Mouse (Mus musculus) forebrain, embryonic 12.5 days (tissue): ENCODE results near the gene Mroh8. TPM values are rescaled to one million over a fixed set of nuclear protein-coding genes. Genes with fewer than 3 reads are reported as not detected.
"Not testable (repeated sequence)": the region's sequence is repeated elsewhere in the genome, so short reads cannot be mapped to it uniquely, and the experiment has no call there.

ENCODE experiments used
- ATAC-seq: fragments of 200-750 bp; cut with Nextera tagmentation; 2 replicates; pipeline ENCODE4 v1.8.0; 2017; ENCODE audit warnings: moderate TSS enrichment; ENCODE audit not compliant: low FRiP score
- H3K27ac ChIP-seq: fragments of 300-500 bp; sonication (generic); 2 replicates; pipeline ENCODE4 v1.5.1; 2016; ENCODE audit warnings: mild to moderate bottlenecking
- H3K27me3 ChIP-seq: fragments of 300-500 bp; sonication (generic); 2 replicates; pipeline ENCODE4 v1.6.1; 2016; ENCODE audit warnings: mild to moderate bottlenecking
- H3K36me3 ChIP-seq: fragments of 300-500 bp; sonication (generic); replicated peaks from 2 replicates; pipeline ENCODE4 v1.6.1; 2016; ENCODE audit warnings: mild to moderate bottlenecking
- H3K4me1 ChIP-seq: fragments of 300-500 bp; sonication (generic); 2 replicates; pipeline ENCODE4 v1.6.1; 2016
- H3K4me2 ChIP-seq: fragments of 300-500 bp; sonication (generic); 2 replicates; pipeline ENCODE4 v1.6.1; 2016; ENCODE audit warnings: mild to moderate bottlenecking, moderate library complexity
- H3K4me3 ChIP-seq: fragments of 300-500 bp; sonication (generic); replicated peaks from 2 replicates; pipeline ENCODE4 v1.5.1; 2016; ENCODE audit warnings: mild to moderate bottlenecking
- H3K9ac ChIP-seq: fragments of 300-500 bp; sonication (generic); 2 replicates; pipeline ENCODE4 v1.6.1; 2016; ENCODE audit warnings: mild to moderate bottlenecking
- H3K9me3 ChIP-seq: fragments of 300-500 bp; sonication (generic); 2 replicates; pipeline ENCODE4 v1.6.1; 2016
- WGBS: fragments of 180-500 bp; shearing (Covaris S2); methylation state at CpG from one replicate; pipeline ENCODE4 v1.1.7; 2016; 5-methylcytosine and 5-hydroxymethylcytosine counted together
- polyA plus RNA-seq: library from polyadenylated mRNA; unstranded; fragments of >200 nt; fragmentation: Nextera tagmentation; extraction: Ambion mirVana; gene quantifications from 2 replicates; pipeline ENCODE4 v1.2.1, GENCODE M21; 2016

The Mroh8 gene
- polyA plus RNA-seq, 1 experiment from 2014 or later = 0.88 TPM

- no peak for ATAC-seq
These were observed 4.0 kb upstream of the Mroh8 start for GRCm38 (mm10) chr2:157283321-157283720.

GRCm38 (mm10) chr2:157278717-157279415 is 483 bp downstream of the Mroh8 start, which contains the start of gene Rpn2:
TSS of gene Rpn2 (plus strand) at chr2:157279017.
- Histone ChIP-seq H3K4me1 (peaks cover 23% of the 10 kb centered on the region), H3K9ac (peak within 1 kb of the TSS; percentile 94), H3K27me3 (no peaks in the 10 kb centered on the region), H3K27ac (peak within 1 kb of the TSS; percentile 95), H3K4me2 (peak within 1 kb of the TSS; percentile 75), H3K9me3 (no peaks in the 10 kb centered on the region), H3K36me3 (peaks cover 20% of the 10 kb centered on the region), H3K4me3 (peak within 1 kb of the TSS; percentile 98)
- ATAC-seq = peak; percentile 99
- WGBS = under 1% methylated on average over 64 of the region's 64 CpGs

More at GRCm38 (mm10) chr2:157283321-157283720, 4.0 kb upstream of the Mroh8 start:
- Histone ChIP-seq H3K4me2 (no peak overlapping the region), H3K9ac (no peak overlapping the region), H3K36me3 (peaks cover 59% of the 10 kb centered on the region), H3K27ac (no peak overlapping the region), H3K4me3 (no peak overlapping the region), H3K4me1 (peaks cover 23% of the 10 kb centered on the region), H3K9me3 (no peaks in the 10 kb centered on the region), H3K27me3 (no peaks in the 10 kb centered on the region)
- WGBS = 94% methylated on average over 6 of the region's 6 CpGs

- H3K4me1 ChIP-seq = no peaks in the 10 kb centered on the region
- no peak for ATAC-seq
- no peak overlapping the region for H3K4me3 ChIP-seq
- H3K27ac ChIP-seq = no peak overlapping the region
- 82% methylated on average over 6 of the region's 6 CpGs for WGBS
- no peaks in the 10 kb centered on the region for H3K27me3 ChIP-seq
- no peak overlapping the region for H3K9ac ChIP-seq
- H3K36me3 ChIP-seq = no peaks in the 10 kb centered on the region
- H3K9me3 ChIP-seq = no peaks in the 10 kb centered on the region
- H3K4me2 ChIP-seq = no peak overlapping the region
These were observed 15.5 kb downstream of the Mroh8 start for GRCm38 (mm10) chr2:157263832-157264231.

GRCm38 (mm10) chr2:157263101-157263500 is 16.2 kb downstream of the Mroh8 start:
- ATAC-seq = no peak
- Histone ChIP-seq H3K4me2 (no peak overlapping the region), H3K9me3 (no peaks in the 10 kb centered on the region), H3K4me1 (no peaks in the 10 kb centered on the region), H3K36me3 (no peaks in the 10 kb centered on the region), H3K27ac (no peak overlapping the region), H3K4me3 (no peak overlapping the region), H3K27me3 (no peaks in the 10 kb centered on the region), H3K9ac (no peak overlapping the region)
- WGBS = 98% methylated on average over 1 of the region's 1 CpGs

GRCm38 (mm10) chr2:157262506-157262905 is 16.8 kb downstream of the Mroh8 start:
- Histone ChIP-seq H3K4me1 (no peaks in the 10 kb centered on the region), H3K9me3 (no peaks in the 10 kb centered on the region), H3K4me3 (no peak overlapping the region), H3K27me3 (no peaks in the 10 kb centered on the region), H3K9ac (no peak overlapping the region), H3K4me2 (no peak overlapping the region), H3K36me3 (no peaks in the 10 kb centered on the region), H3K27ac (no peak overlapping the region)
- no peak for ATAC-seq
- 76% methylated on average over 9 of the region's 9 CpGs for WGBS

GRCm38 (mm10) chr2:157261930-157262329 is 17.4 kb downstream of the Mroh8 start:
- Histone ChIP-seq H3K27ac (no peak overlapping the region), H3K4me3 (no peak overlapping the region), H3K9me3 (no peaks in the 10 kb centered on the region), H3K36me3 (no peaks in the 10 kb centered on the region), H3K4me1 (no peaks in the 10 kb centered on the region), H3K27me3 (no peaks in the 10 kb centered on the region), H3K9ac (no peak overlapping the region), H3K4me2 (no peak overlapping the region)
- 87% methylated on average over 5 of the region's 5 CpGs for WGBS
- no peak for ATAC-seq

- Histone ChIP-seq H3K4me2 (no peak overlapping the region), H3K36me3 (no peaks in the 10 kb centered on the region), H3K27me3 (no peaks in the 10 kb centered on the region), H3K4me3 (no peak overlapping the region), H3K4me1 (no peaks in the 10 kb centered on the region), H3K9ac (no peak overlapping the region), H3K27ac (no peak overlapping the region), H3K9me3 (no peaks in the 10 kb centered on the region)
- no peak for ATAC-seq
- WGBS = 5% methylated on average over 5 of the region's 5 CpGs
These were observed 19.6 kb downstream of the Mroh8 start for GRCm38 (mm10) chr2:157259720-157260119.

GRCm38 (mm10) chr2:157248111-157248510 is 31.2 kb downstream of the Mroh8 start:
- no peak overlapping the region for H3K4me2 ChIP-seq
- no peaks in the 10 kb centered on the region for H3K9me3 ChIP-seq
- H3K27ac ChIP-seq = no peak overlapping the region
- ATAC-seq = no peak
- H3K4me1 ChIP-seq = no peaks in the 10 kb centered on the region
- no peak overlapping the region for H3K4me3 ChIP-seq
- H3K9ac ChIP-seq = no peak overlapping the region
- no peaks in the 10 kb centered on the region for H3K36me3 ChIP-seq
- no peaks in the 10 kb centered on the region for H3K27me3 ChIP-seq

GRCm38 (mm10) chr2:157245603-157246002 is 33.7 kb downstream of the Mroh8 start:
- Histone ChIP-seq H3K4me1 (no peaks in the 10 kb centered on the region), H3K4me3 (no peak overlapping the region), H3K4me2 (no peak overlapping the region), H3K27ac (no peak overlapping the region), H3K27me3 (no peaks in the 10 kb centered on the region), H3K36me3 (no peaks in the 10 kb centered on the region), H3K9ac (no peak overlapping the region), H3K9me3 (no peaks in the 10 kb centered on the region)
- 78% methylated on average over 2 of the region's 2 CpGs for WGBS
- no peak for ATAC-seq

GRCm38 (mm10) chr2:157245001-157245400 is 34.3 kb downstream of the Mroh8 start:
- Histone ChIP-seq H3K4me3 (no peak overlapping the region), H3K4me1 (no peaks in the 10 kb centered on the region), H3K36me3 (no peaks in the 10 kb centered on the region), H3K9me3 (no peaks in the 10 kb centered on the region), H3K9ac (no peak overlapping the region), H3K4me2 (no peak overlapping the region), H3K27me3 (no peaks in the 10 kb centered on the region), H3K27ac (no peak overlapping the region)
- no peak for ATAC-seq
- WGBS = 60% methylated on average over 5 of the region's 5 CpGs

GRCm38 (mm10) chr2:157235946-157236345 is 43.4 kb downstream of the Mroh8 start:
- no peaks in the 10 kb centered on the region for H3K36me3 ChIP-seq
- 83% methylated on average over 8 of the region's 8 CpGs for WGBS
- no peak overlapping the region for H3K27ac ChIP-seq
- H3K9ac ChIP-seq = no peak overlapping the region
- no peaks in the 10 kb centered on the region for H3K9me3 ChIP-seq
- H3K4me2 ChIP-seq = no peak overlapping the region
- H3K4me3 ChIP-seq = no peak overlapping the region
- peaks cover 3% of the 10 kb centered on the region; the same call in 1 of the 2 replicates for H3K27me3 ChIP-seq
- no peaks in the 10 kb centered on the region for H3K4me1 ChIP-seq
- ATAC-seq = no peak

GRCm38 (mm10) chr2:157221916-157222315 is 57.4 kb downstream of the Mroh8 start:
- H3K27me3 ChIP-seq, H3K27ac ChIP-seq, H3K9ac ChIP-seq, ATAC-seq, H3K4me2 ChIP-seq, H3K36me3 ChIP-seq, H3K4me3 ChIP-seq, H3K4me1 ChIP-seq, H3K9me3 ChIP-seq: not testable (repeated sequence)
- 90% methylated on average over 3 of the region's 3 CpGs for WGBS

- Histone ChIP-seq H3K4me2 (no peak overlapping the region), H3K4me1 (no peaks in the 10 kb centered on the region), H3K36me3 (no peaks in the 10 kb centered on the region), H3K4me3 (no peak overlapping the region), H3K9me3 (no peaks in the 10 kb centered on the region), H3K27ac (no peak overlapping the region), H3K27me3 (no peaks in the 10 kb centered on the region), H3K9ac (no peak overlapping the region)
- no peak for ATAC-seq
- 86% methylated on average over 6 of the region's 6 CpGs for WGBS
These were observed 59.2 kb downstream of the Mroh8 start for GRCm38 (mm10) chr2:157220108-157220507.
